Mouse (Mus musculus) CD8-positive naive resting alpha-beta T cell, adult 2 months (primary cell): ENCODE measurements around the gene Apba2.
A peak's percentile ranks its signal among the peaks of the same experiment; 100 is the strongest.

ENCODE experiments used
- DNase-seq, 2 experiments: peaks; one replicate each; pipeline ENCODE4 v3.0.0; 2022; ENCODE audit warnings: low read depth in 2 of 2, low spot score in 2 of 2

Gene Apba2

DNA sequence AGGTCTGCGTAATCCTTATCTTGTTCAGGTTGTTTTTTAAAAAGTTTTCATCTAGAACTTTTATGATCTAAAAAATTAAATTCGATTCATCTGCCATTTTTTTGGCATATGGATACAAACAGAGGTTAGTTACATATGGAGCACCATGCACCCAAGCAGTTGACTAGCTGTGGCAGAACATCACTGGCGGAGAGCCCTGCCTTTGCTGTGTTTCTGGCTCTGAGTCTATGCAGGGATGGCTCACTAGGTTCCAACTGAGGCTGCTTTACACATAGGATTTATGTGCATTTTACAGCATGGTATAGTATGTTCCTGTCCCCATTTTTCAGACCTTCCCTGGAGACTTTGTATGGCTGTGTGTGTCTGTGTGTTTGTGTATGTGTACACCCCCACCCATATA, 221.8 kb downstream of the Apba2 start:
- DNase-seq, result no peak

DNA sequence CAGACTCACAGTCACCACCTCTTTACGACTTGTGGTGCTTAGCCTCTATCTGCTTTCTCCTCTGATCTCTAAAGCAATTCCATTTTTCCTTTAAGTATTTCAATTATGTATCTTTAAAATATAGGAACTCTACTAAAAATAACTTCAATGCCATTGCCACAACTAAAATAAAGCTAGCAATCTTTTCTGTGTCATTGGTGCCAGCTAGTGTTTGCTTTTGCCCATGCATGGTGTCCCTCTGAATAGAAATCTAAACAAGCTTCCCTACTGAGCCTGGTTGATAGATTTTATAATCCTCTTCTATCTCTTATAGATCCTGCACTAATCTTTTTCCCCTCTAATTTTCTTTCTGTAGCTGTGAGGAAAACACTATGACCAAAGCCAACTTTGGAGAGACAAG, 222.9 kb downstream of the Apba2 start:
- DNase-seq, result no peak

DNA sequence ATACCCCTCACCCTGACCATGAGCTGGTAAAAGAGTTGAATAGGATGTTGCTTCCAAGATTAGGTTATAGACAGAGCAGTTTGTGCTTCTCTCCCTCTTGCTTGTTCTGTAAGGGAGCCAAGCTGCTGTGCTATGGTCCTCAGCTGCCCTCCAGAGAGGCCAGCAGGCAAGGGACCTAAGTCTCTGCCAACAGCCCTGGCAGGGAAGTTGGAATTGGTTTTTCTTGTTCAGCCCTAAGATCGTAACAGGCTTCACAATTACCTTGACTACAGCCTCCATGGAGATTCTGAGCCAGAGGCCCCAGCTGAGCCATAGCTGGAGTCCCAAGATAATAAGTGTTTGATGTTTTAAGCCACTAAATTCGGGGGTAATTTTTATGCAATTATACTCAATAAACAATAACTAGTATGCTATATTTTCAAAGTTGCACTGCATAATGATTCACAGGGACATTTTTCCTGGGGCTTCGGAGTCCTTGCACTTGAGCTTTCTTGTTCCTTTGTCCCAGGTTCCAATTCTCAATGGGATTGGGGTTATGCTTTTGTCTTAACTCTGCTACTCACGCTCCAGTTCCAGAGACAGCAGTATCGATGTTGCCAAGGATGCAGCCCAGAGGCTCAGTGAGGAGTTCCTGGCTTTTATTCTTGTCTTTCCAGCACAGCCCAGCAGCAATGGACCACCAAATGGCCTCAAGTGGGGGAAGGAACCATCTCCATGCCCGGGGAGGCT, 224.6 kb downstream of the Apba2 start:
- DNase-seq, result no peak

DNA sequence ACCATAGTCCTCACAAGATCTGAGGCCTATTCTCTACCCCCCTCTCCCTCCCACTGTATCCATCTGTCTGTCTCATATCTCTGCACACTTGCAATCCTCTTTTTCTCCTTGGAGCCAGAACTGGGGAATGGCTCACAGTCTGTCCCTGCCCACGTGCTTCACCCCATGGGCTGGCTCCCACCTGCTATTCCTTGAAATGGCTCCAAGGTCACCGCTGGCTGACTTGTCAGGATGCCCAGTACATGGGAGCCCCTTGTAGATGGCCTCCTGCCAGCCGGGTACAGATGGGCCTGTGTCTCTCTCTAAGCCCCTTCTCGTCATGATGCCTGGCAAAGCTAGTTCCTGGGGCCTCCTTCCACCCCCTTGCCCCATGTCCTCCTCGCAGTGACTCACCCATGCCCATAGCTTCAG, 226.7 kb downstream of the Apba2 start:
- no peak for DNase-seq

DNA sequence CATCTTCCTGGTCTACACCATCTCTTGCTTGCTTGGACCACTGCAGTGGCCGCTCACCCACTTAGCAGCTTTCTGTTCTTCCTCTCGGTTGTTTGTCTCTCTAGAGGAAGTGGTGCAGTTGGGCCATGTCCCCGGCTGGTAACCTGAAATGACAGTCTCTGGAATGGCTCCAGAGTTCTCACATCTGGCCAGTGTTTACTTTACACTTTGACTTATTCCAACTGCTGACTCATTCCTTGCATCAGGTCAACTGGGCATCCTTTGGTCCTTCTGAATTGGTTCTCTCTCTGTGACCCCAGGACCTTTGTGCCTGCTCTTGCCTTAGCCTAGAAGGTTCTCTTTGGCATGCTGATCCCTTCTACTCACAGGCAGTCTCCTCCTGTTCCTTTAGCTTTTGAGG, 227.3 kb downstream of the Apba2 start:
- DNase-seq, result no peak

DNA sequence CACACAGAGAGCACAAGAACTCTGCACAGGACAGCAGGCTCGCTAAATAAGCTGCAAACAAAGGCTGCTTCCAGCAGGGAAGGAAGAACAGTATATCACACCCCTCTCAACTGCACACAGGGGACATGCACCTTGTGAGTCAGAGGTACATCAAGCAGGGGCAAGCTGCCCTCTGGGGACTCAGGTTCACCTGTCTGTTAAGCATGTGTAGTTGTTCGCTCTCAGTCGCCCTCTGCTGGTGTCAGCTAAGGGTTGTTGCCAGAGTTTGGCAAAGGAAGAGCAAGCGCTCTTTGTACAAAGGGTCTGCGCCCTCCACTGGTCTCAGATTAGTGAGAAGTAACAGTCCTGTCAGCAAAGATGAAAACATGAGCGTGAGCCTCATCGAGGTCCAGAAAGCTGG, 228.3 kb downstream of the Apba2 start:
- DNase-seq, result no peak

DNA sequence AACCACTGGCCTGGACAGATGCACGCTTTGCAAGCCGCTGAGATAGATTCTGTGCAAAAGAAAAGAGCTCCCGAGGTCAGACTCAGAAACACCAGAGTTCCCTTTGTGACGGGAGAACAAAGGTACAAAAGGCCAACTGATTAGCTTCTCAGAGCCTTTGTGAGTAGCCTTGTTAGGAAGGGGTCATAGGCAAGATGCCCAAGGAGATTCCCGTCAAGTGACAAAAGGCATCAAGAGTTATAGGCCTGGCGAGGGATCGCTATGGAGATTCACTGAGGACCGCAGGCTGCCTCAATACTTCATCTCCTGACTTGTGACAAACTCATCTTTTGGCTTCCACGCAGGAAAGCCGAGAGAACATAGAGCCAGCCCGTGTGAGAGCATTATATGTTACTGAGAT, 237.6 kb downstream of the Apba2 start:
- no peak for DNase-seq

DNA sequence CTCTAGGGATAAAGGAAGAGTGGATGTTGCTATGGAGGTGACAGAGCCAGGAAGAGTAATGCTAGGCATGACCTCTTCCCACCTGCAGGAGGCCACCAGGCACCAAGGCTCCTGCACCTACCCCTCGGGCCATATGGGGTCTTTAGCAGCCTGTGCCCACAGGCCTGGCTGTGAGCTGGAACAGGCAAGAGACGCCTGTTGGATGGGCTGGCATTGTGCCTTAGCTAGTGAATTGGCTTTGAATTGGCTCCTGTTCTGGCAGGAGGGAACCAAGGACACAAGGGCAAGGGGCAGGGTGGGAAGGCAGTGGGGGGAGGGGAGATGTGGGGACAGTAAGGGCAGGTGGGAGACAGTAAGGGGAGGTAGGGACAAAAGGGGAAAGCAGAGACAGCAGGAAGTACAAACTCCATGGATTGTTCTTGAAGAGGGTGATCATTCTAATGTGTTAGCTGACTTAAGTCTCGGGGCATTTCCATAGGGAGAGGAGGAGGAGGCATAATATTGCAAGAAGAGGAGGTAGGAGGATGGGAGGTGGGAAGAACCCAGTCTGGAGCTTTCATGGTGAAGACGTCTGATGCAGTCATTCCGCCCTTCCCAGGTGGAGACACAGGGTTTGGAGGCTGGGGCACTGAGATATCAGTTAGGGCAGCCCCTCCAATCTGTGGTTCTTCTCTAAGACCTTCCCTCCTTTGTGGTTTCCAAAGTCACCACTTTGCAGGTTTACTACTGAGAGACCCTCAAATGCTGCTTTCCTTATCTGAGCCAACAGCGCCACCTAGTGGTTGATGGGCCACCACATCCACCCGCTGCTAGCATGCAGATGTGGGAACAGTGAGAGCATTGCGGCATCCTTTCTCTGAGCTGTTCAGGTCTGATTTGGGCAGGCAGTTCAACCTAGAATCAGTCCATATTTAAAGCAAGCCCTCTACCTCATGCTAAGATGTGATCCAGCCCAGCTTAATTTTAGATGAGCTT, 240.1 kb downstream of the Apba2 start:
- DNase-seq, result peak; percentile 34 to 52

DNA sequence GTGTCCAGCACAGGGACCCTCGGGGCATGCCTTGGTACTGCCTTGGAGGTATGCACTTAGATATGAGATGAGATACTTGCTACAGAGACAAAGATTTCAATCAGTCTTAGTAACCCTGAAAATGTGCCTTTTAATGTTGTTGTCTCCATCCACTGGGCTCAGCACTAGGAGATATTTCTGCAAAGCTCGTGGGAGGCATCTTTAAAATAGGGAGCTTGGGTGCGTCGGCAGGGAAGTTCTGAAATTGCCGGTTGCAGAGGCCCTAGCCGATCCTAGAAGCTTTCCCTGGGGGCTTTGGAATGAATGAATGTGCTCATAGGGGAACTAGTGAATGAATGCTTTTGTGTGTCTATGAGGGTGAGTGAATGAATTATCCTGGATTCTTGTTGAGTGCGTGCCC, 242.1 kb downstream of the Apba2 start:
- no peak for DNase-seq

DNA sequence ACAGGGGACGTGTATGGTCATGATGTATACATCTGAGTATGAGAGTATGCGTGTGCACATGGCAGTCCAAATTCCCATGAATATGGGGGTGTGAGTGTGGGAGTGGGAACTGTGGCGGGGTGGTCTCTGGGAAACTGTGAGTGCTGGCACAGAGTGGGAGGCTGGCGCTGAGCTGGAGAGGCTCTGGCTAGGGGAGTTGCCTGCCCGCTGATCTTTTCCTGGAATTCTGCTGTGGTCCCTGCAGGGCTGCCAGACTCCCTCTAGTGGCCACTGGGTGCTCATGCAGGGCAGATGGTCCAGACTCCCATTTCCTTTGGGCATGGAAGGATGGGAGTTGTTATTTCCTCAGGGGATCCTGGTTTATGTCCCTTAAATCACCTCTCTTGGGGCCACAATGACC, 250.0 kb downstream of the Apba2 start:
- DNase-seq, result no peak

DNA sequence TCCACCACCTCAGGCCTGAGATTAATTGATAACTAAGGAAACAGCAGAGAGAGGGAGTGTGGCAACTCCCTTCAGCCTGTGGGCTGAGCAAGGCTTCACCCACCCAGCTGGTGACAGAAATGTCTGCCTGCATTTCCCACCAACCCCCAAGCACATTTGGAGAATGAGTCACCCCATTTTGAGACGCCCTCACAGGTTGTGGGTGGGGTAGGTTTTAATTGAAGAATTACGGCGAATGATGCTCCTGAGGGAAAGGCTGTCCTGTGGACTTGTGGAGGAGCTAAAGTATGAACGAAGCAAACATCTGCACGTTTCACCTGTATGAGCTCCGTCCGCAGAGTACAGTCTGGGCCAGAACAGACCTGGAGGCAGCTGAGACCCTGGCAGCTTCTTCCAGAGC, 250.6 kb downstream of the Apba2 start:
- DNase-seq, result no peak

DNA sequence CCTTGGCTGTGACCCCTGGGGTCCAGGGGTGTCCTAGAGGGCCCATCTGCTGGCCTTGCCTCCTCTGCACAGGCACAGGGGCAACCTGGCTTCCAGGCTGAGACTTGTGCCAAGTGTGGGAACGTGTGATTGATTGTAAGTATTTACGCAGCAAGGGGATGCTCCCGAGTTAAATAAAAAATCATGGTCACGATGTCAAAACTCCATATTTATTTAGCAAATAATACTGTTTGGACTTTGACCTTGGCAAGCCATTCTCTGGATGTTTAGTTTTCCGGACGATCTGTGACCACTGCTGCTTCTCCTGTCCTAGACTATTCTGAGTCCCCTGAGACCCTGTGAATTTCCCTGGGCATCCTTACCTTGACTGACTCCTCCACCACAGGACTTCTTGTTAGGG, 252.2 kb downstream of the Apba2 start:
- DNase-seq, result no peak

DNA sequence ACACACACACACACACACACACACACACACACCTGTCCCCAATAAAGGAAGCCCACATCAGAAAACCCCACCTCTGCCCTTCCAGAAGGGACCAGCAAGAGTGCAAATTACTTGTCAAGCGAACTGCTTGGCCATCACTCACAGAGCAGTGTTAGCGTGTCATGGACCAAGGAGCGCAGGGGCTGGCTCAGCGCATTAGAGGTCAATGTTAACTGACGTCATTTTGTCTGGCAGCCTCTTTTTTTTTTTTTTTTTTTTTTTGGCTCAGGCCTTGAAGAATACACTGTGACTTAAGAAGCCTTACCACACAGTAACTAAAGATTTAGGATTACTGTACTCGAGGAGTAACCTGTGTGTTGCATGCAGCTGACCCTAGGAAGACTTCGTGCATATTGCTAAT, 252.7 kb downstream of the Apba2 start:
- no peak for DNase-seq

DNA sequence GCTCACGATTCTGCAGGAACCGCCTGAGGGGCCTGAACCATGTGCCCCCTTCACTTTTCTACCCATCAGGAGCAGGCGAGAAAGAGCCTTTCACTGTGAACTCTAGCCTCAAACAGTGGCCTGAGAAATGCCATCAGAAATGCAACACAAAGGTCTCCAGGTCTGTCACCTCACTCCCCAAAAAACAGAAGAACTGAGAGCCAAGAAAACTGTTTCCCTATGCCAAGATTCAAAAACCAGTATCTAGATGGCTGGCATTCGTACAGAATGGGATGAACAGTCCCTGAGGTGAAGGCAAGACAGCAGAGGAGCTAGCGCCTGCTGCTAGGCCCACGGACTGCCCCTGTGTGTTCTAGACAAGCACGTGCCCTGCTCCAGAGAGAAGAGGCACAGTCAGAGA, 253.6 kb downstream of the Apba2 start:
- no peak for DNase-seq

DNA sequence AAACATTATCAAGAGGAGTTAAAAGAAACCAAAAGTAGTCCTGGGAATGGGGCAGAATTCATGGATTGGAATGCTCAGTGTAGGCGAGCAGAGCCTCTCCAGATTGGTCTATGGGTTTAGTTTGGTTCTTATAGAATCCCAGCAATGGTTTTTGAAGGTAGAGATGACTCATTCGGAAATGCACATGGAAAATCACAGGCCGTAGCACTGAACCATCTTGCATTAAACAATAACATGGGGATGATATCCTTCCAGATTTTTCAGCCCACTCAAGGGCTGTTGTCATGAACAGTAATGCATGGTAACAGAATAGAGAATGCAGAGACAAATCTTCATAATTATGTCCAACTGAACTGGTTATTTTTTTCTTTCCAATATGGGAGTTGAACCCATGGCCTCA, 264.1 kb downstream of the Apba2 start:
- DNase-seq, result no peak

DNA sequence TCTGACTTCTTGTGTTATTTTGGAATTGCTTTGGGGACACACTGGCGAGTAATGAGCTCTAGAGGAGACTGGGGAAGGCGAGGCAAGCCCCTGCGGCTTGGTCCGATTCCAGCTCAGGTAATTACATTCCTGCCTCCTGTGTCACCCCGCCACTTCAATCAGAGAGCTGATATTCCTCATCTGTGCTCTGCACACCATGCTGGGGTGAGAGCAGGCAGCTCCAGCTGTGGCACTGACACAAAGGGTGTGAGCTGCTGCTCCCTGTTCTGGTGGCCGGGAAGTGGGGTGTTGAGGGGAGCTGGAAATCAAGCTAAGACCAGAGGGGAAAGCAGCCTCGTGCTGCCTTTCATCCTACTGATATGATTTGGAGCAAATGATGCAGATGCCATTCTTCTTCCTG, 268.3 kb downstream of the Apba2 start:
- DNase-seq, result no peak

DNA sequence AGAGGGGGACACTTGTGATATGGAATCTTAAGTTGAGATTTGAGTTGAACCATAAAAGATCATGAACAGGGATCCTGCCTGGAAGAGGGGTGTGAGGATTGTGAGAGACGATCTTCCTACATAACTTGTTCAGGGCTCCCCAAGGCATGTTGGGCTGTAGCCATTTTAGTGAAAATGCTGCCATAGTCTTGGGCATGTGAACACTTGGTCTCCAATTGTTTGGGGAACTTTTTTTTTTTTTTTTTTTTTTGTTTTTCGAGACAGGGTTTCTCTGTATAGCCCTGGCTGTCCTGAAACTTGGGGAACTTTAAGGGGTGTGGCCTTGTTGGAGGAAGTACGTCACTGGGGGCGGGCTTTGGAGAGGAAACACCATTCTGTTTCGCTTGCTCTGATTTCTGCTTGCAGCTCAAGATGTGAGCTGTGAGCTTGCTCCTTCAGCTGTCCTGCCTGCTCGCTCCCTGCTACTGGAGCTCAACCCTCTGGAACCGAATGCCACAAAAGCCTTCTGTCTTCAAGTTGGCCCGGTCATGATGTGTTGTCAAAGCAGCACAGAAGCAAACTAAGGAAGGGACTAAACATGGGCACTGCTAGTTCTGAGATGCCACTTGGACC, 269.4 kb downstream of the Apba2 start:
- DNase-seq, result no peak

DNA sequence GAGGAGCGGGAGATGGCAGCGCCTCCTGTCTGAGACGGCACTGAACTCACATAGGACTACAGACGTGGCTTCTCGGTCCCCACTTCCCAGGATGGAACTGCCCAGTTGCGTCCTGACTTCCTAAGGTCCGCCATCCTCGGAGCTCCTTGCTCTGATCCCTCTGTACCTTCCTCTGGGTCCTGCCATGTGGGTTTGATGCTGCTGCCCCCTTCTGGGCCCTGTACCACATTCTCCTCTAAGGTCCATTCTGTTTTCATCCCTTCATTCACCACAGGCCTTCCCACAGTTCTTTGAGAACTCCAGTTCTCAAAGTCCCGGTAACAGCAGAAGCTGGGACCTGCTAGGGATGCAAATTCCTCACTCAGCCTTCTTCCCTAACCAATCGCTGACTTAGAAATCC, 272.0 kb downstream of the Apba2 start:
- DNase-seq, result no peak

DNA sequence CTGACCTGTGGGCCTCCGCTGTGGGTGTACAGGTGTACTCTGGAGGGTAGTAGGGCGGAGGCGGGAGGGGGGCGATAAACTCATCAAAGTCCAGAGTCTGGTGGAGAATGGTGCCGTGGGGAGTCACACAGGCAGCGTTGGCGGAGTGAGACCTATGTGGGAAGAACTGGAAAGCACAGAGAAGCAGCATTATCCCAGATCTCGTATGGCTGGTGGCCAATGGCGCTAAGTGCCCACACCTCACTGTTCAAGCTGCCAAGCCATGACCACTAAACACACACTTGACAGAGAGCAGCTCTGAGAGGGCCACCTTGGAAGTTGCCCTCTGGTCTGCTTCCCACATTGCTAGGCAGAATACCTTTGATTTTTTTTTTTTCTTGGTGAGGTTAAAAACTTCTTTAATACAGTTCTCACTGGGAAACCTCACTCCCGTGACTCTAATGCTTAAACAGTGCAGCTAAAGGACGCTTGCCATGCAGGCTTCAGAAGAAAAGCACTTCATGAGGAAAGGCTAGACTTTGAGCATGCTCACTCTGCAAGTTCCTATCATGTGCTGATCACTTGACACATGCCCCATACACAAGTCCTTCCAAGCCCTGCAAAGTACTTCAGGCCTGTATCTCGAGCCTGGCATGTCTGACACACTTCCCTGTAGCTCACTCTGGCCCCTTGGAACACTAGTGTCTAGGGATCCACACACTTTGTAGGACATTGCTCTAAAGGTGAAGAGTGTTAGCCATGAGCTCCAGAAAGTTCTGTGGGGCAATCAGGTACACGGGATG, 275.4 kb downstream of the Apba2 start:
- DNase-seq, result no peak

DNA sequence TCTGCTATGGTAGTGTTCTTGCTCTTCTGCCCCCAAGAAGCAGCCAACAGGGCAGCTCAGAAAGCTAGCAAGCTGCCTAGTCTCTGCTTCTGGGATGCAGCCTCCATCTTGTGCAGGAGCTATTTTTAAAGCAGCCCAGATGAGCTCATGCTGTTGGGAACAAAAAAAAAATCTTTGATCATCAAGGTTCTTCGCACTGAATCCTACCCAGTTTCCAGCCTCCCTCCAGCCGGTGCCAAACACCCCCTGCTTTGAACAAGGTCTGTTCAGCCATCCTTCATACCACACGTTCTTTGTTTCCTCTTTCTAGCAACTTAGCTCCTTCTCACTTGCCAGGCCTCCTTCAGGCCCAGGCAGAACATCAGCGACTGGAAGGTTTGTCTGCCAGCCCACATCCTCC, 278.0 kb downstream of the Apba2 start:
- DNase-seq, result no peak

DNA sequence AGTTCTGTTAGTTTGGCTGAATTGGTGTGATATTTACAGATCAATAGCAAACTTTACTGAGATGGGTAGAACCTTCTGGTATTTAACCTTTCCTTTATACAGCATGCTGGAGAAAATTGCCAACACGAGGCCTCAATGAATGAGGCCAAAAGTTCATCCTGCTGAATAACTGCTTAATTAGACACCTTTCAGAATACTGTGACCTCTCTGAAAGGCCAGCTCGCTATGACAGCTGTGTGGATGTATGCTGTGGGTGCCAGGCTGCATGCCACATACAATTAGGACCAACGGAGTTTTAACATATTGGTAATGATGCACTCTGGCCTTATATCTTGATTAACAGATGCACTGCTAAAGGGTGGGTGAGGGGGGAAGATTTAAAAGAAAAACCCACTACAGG, 283.5 kb downstream of the Apba2 start:
- no peak for DNase-seq
